Mouse (Mus musculus): ENCODE measurements around the gene Trak1. TPM values are rescaled to one million over a fixed set of nuclear protein-coding genes. Genes with fewer than 3 reads are reported as not detected.
"Not testable (repeated sequence)": the region's sequence is repeated elsewhere in the genome, so short reads cannot be mapped to it uniquely, and the experiment has no call there.

The Trak1 gene
- polyA plus RNA-seq, 1 experiment from 2014 or later, result 52.9 TPM

- H3K9me3 ChIP-seq (replicated peaks), result not testable (repeated sequence)
- peaks cover 96% of the 10 kb centered on the region for H3K36me3 ChIP-seq
Observed at GRCm38 (mm10) chr9:121452342-121452942, 155.1 kb downstream of the Trak1 start.

GRCm38 (mm10) chr9:121454891-121455290 lies 157.6 kb downstream of the Trak1 start:
- Histone ChIP-seq H3K9ac (replicated peaks) (no peak overlapping the region), H3K27me3 (replicated peaks) (no peaks in the 10 kb centered on the region), H3K27ac (replicated peaks) (no peak overlapping the region), H3K36me3 (peaks cover 88% of the 10 kb centered on the region), H3K4me3 (replicated peaks) (no peak overlapping the region), H3K9me3 (replicated peaks) (no peaks in the 10 kb centered on the region), H3K4me1 (no peaks in the 10 kb centered on the region), H3K4me2 (no peak overlapping the region)
- WGBS, result 95% methylated on average over 3 of the region's 3 CpGs
- no peak for ATAC-seq (ENCODE audit: low FRiP score)

More at GRCm38 (mm10) chr9:121452342-121452942, 155.1 kb downstream of the Trak1 start:
- H3K4me3 ChIP-seq (replicated peaks); ATAC-seq (ENCODE audit: low FRiP score); H3K27ac ChIP-seq (replicated peaks); H3K4me2 ChIP-seq; H3K9ac ChIP-seq (replicated peaks); H3K4me1 ChIP-seq; H3K27me3 ChIP-seq (replicated peaks): not testable (repeated sequence)
- 39% methylated on average over 9 of the region's 9 CpGs for WGBS

GRCm38 (mm10) chr9:121456739-121457515 lies 159.6 kb downstream of the Trak1 start:
- WGBS, result 91% methylated on average over 13 of the region's 13 CpGs

GRCm38 (mm10) chr9:121458466-121458865 lies 161.2 kb downstream of the Trak1 start:
- H3K9ac ChIP-seq (replicated peaks), result no peak overlapping the region
- 28% methylated on average over 8 of the region's 8 CpGs for WGBS
- ATAC-seq (ENCODE audit: low FRiP score), result no peak
- no peaks in the 10 kb centered on the region for H3K27me3 ChIP-seq (replicated peaks)
- H3K4me3 ChIP-seq (replicated peaks), result no peak overlapping the region
- no peak overlapping the region for H3K27ac ChIP-seq (replicated peaks)
- H3K9me3 ChIP-seq (replicated peaks), result no peaks in the 10 kb centered on the region
- H3K36me3 ChIP-seq, result peaks cover 82% of the 10 kb centered on the region
- H3K4me2 ChIP-seq, result no peak overlapping the region
- H3K4me1 ChIP-seq, result no peaks in the 10 kb centered on the region

More at GRCm38 (mm10) chr9:121456739-121457515, 159.6 kb downstream of the Trak1 start:
- Histone ChIP-seq H3K9me3 (replicated peaks) (no peaks in the 10 kb centered on the region), H3K4me1 (no peaks in the 10 kb centered on the region), H3K4me2 (no peak overlapping the region), H3K27me3 (replicated peaks) (no peaks in the 10 kb centered on the region), H3K36me3 (peaks cover 89% of the 10 kb centered on the region), H3K4me3 (replicated peaks) (no peak overlapping the region), H3K27ac (replicated peaks) (no peak overlapping the region), H3K9ac (replicated peaks) (no peak overlapping the region)
- no peak for ATAC-seq (ENCODE audit: low FRiP score)

- H3K4me2 ChIP-seq, result no peak overlapping the region
- no peak overlapping the region for H3K27ac ChIP-seq (replicated peaks)
- no peaks in the 10 kb centered on the region for H3K9me3 ChIP-seq (replicated peaks)
- peaks cover 77% of the 10 kb centered on the region for H3K36me3 ChIP-seq
- 85% methylated on average over 2 of the region's 2 CpGs for WGBS
- no peaks in the 10 kb centered on the region for H3K4me1 ChIP-seq
- no peak for ATAC-seq (ENCODE audit: low FRiP score)
- no peak overlapping the region for H3K4me3 ChIP-seq (replicated peaks)
- no peak overlapping the region for H3K9ac ChIP-seq (replicated peaks)
- H3K27me3 ChIP-seq (replicated peaks), result no peaks in the 10 kb centered on the region
Observed at GRCm38 (mm10) chr9:121459950-121460349, 162.6 kb downstream of the Trak1 start.

GRCm38 (mm10) chr9:121460527-121460926 lies 163.2 kb downstream of the Trak1 start:
- Histone ChIP-seq H3K27me3 (replicated peaks) (no peaks in the 10 kb centered on the region), H3K36me3 (peaks cover 74% of the 10 kb centered on the region), H3K9ac (replicated peaks) (no peak overlapping the region), H3K4me3 (replicated peaks) (no peak overlapping the region), H3K27ac (replicated peaks) (no peak overlapping the region), H3K4me1 (no peaks in the 10 kb centered on the region), H3K4me2 (no peak overlapping the region), H3K9me3 (replicated peaks) (no peaks in the 10 kb centered on the region)
- WGBS, result 75% methylated on average over 16 of the region's 16 CpGs
- ATAC-seq (ENCODE audit: low FRiP score), result no peak

- Histone ChIP-seq H3K27me3 (replicated peaks) (no peaks in the 10 kb centered on the region), H3K4me3 (replicated peaks) (no peak overlapping the region), H3K9me3 (replicated peaks) (no peaks in the 10 kb centered on the region), H3K9ac (replicated peaks) (no peak overlapping the region), H3K27ac (replicated peaks) (no peak overlapping the region), H3K4me1 (no peaks in the 10 kb centered on the region), H3K36me3 (peaks cover 52% of the 10 kb centered on the region), H3K4me2 (no peak overlapping the region)
- ATAC-seq (ENCODE audit: low FRiP score), result no peak
- WGBS, result 84% methylated on average over 11 of the region's 11 CpGs
Observed at GRCm38 (mm10) chr9:121467460-121467859, 170.2 kb downstream of the Trak1 start.

GRCm38 (mm10) chr9:121469711-121470110 lies 172.4 kb downstream of the Trak1 start:
- H3K4me2 ChIP-seq, result no peak overlapping the region
- no peaks in the 10 kb centered on the region for H3K4me1 ChIP-seq
- 72% methylated on average over 6 of the region's 6 CpGs for WGBS
- H3K36me3 ChIP-seq, result peaks cover 59% of the 10 kb centered on the region
- H3K27me3 ChIP-seq (replicated peaks), result no peaks in the 10 kb centered on the region
- no peaks in the 10 kb centered on the region for H3K9me3 ChIP-seq (replicated peaks)
- H3K4me3 ChIP-seq (replicated peaks), result no peak overlapping the region
- no peak overlapping the region for H3K27ac ChIP-seq (replicated peaks)
- no peak overlapping the region for H3K9ac ChIP-seq (replicated peaks)
- ATAC-seq (ENCODE audit: low FRiP score), result no peak

- WGBS, result 83% methylated on average over 5 of the region's 5 CpGs
- Histone ChIP-seq H3K4me1 (peaks cover 9% of the 10 kb centered on the region), H3K4me3 (replicated peaks) (no peak overlapping the region), H3K4me2 (no peak overlapping the region), H3K9ac (replicated peaks) (no peak overlapping the region), H3K9me3 (replicated peaks) (no peaks in the 10 kb centered on the region), H3K27ac (replicated peaks) (no peak overlapping the region), H3K36me3 (peaks cover 43% of the 10 kb centered on the region), H3K27me3 (replicated peaks) (no peaks in the 10 kb centered on the region)
- ATAC-seq (ENCODE audit: low FRiP score), result no peak
Observed at GRCm38 (mm10) chr9:121474771-121475170, 177.5 kb downstream of the Trak1 start.

GRCm38 (mm10) chr9:121475488-121476452 lies 178.5 kb downstream of the Trak1 start:
- H3K27me3 ChIP-seq (replicated peaks), result no peaks in the 10 kb centered on the region
- no peaks in the 10 kb centered on the region for H3K9me3 ChIP-seq (replicated peaks)
- no peak overlapping the region for H3K4me2 ChIP-seq
- WGBS, result 83% methylated on average over 16 of the region's 16 CpGs
- no peak overlapping the region for H3K27ac ChIP-seq (replicated peaks)
- peaks cover 9% of the 10 kb centered on the region for H3K4me1 ChIP-seq
- no peak overlapping the region for H3K9ac ChIP-seq (replicated peaks)
- H3K36me3 ChIP-seq, result peaks cover 40% of the 10 kb centered on the region
- no peak overlapping the region for H3K4me3 ChIP-seq (replicated peaks)
- no peak for ATAC-seq (ENCODE audit: low FRiP score)

- no peaks in the 10 kb centered on the region for H3K27me3 ChIP-seq (replicated peaks)
- H3K9me3 ChIP-seq (replicated peaks), result no peaks in the 10 kb centered on the region
- no peak overlapping the region for H3K4me3 ChIP-seq (replicated peaks)
- peak; percentile 66 for ATAC-seq (ENCODE audit: low FRiP score)
- H3K4me2 ChIP-seq, result peak overlapping the region; percentile 49
- 13% methylated on average over 15 of the region's 15 CpGs for WGBS
- H3K9ac ChIP-seq (replicated peaks), result 0 out of 2 replicates have a peak overlapping the region, but pooled peaks have one; percentile 34
- H3K36me3 ChIP-seq, result peaks cover 30% of the 10 kb centered on the region
- H3K27ac ChIP-seq (replicated peaks), result peak overlapping the region; percentile 51; the same call in 1 of the 2 replicates
- peaks cover 9% of the 10 kb centered on the region for H3K4me1 ChIP-seq
Observed at GRCm38 (mm10) chr9:121477305-121477911, 180.1 kb downstream of the Trak1 start.
